Mouse (Mus musculus): Measurements from ENCODE around the gene Ehbp1. TPM values are rescaled to one million over a fixed set of nuclear protein-coding genes. Genes with fewer than 3 reads are reported as not detected.
A peak's percentile ranks its signal among the peaks of the same experiment; 100 is the strongest.

Ehbp1 gene
- total and polyA plus RNA-seq, 2 experiments from 2014 or later = 15.4 to 33.4 TPM

GRCm38 (mm10) chr11:22154501-22155294 lies 187.4 kb downstream of the Ehbp1 start:
- no peaks in the 10 kb centered on the region for H3K4me1 ChIP-seq (ENCODE audit: insufficient read depth, low read length)
- no peak for TF ChIP-seq CTCF (IDR thresholded peaks at IDR 0.05)

GRCm38 (mm10) chr11:22140737-22141136 lies 201.4 kb downstream of the Ehbp1 start:
- 88% methylated on average over 2 of the region's 2 CpGs for WGBS
- DNase-seq (ENCODE audit: low spot score) (no peak), ATAC-seq (ENCODE audit: low FRiP score) (no peak)
- no peak overlapping the region for H3K4me3 ChIP-seq (ENCODE audit: low read depth, low read length)
- no peak for TF ChIP-seq CTCF (IDR thresholded peaks at IDR 0.05)
- no peak overlapping the region for H3K4me2 ChIP-seq (ENCODE audit: low read depth, low read length, poor library complexity, severe bottlenecking)
- no peaks in the 10 kb centered on the region for H3K4me1 ChIP-seq (ENCODE audit: insufficient read depth, low read length)
- H3K27me3 ChIP-seq (ENCODE audit: insufficient read depth, low read length) = no peaks in the 10 kb centered on the region
- no peak overlapping the region for H3K9ac ChIP-seq (replicated peaks; ENCODE audit: low read length, poor library complexity, severe bottlenecking)
- H3K9me3 ChIP-seq (ENCODE audit: low read length) = no peaks in the 10 kb centered on the region
- H3K27ac ChIP-seq (ENCODE audit: low read depth, low read length) = no peak overlapping the region
- H3K36me3 ChIP-seq (ENCODE audit: insufficient read depth, low read length) = peaks cover 6% of the 10 kb centered on the region

More at GRCm38 (mm10) chr11:22154501-22155294, 187.4 kb downstream of the Ehbp1 start:
- Histone ChIP-seq H3K27ac (ENCODE audit: low read depth, low read length) (no peak overlapping the region), H3K36me3 (ENCODE audit: insufficient read depth, low read length) (0 out of 2 replicates have a peak, but pooled peaks cover 4% of the 10 kb centered on the region), H3K9me3 (ENCODE audit: low read length) (no peaks in the 10 kb centered on the region), H3K27me3 (ENCODE audit: insufficient read depth, low read length) (no peaks in the 10 kb centered on the region), H3K4me2 (ENCODE audit: low read depth, low read length, poor library complexity, severe bottlenecking) (no peak overlapping the region), H3K4me3 (ENCODE audit: low read depth, low read length) (no peak overlapping the region), H3K9ac (replicated peaks; ENCODE audit: low read length, poor library complexity, severe bottlenecking) (no peak overlapping the region)
- no peak for ATAC-seq (ENCODE audit: low FRiP score)
- DNase-seq (ENCODE audit: low spot score) = peak; percentile 1
- WGBS = 86% methylated on average over 9 of the region's 9 CpGs

GRCm38 (mm10) chr11:22138466-22138865 lies 203.6 kb downstream of the Ehbp1 start:
- no peak for DNase-seq (ENCODE audit: low spot score)

GRCm38 (mm10) chr11:22125188-22125587 lies 216.9 kb downstream of the Ehbp1 start:
- Histone ChIP-seq H3K4me1 (ENCODE audit: insufficient read depth, low read length) (no peaks in the 10 kb centered on the region), H3K4me2 (ENCODE audit: low read depth, low read length, poor library complexity, severe bottlenecking) (no peak overlapping the region), H3K9me3 (ENCODE audit: low read length) (no peaks in the 10 kb centered on the region), H3K9ac (replicated peaks; ENCODE audit: low read length, poor library complexity, severe bottlenecking) (no peak overlapping the region), H3K27ac (ENCODE audit: low read depth, low read length) (no peak overlapping the region), H3K36me3 (ENCODE audit: insufficient read depth, low read length) (no peaks in the 10 kb centered on the region), H3K4me3 (ENCODE audit: low read depth, low read length) (no peak overlapping the region), H3K27me3 (ENCODE audit: insufficient read depth, low read length) (no peaks in the 10 kb centered on the region)
- ATAC-seq (ENCODE audit: low FRiP score) (no peak), DNase-seq (ENCODE audit: low spot score) (no peak)
- TF ChIP-seq CTCF (IDR thresholded peaks at IDR 0.05) = no peak
- 94% methylated on average over 2 of the region's 2 CpGs for WGBS

More at GRCm38 (mm10) chr11:22138466-22138865, 203.6 kb downstream of the Ehbp1 start:
- Histone ChIP-seq H3K4me2 (ENCODE audit: low read depth, low read length, poor library complexity, severe bottlenecking) (no peak overlapping the region), H3K9ac (replicated peaks; ENCODE audit: low read length, poor library complexity, severe bottlenecking) (no peak overlapping the region), H3K4me3 (ENCODE audit: low read depth, low read length) (no peak overlapping the region), H3K9me3 (ENCODE audit: low read length) (no peaks in the 10 kb centered on the region), H3K27me3 (ENCODE audit: insufficient read depth, low read length) (no peaks in the 10 kb centered on the region), H3K27ac (ENCODE audit: low read depth, low read length) (no peak overlapping the region), H3K36me3 (ENCODE audit: insufficient read depth, low read length) (peaks cover 5% of the 10 kb centered on the region), H3K4me1 (ENCODE audit: insufficient read depth, low read length) (no peaks in the 10 kb centered on the region)
- ATAC-seq (ENCODE audit: low FRiP score) = no peak
- no peak for TF ChIP-seq CTCF (IDR thresholded peaks at IDR 0.05)

GRCm38 (mm10) chr11:22118853-22119252 lies 223.2 kb downstream of the Ehbp1 start:
- Histone ChIP-seq H3K9ac (replicated peaks; ENCODE audit: low read length, poor library complexity, severe bottlenecking) (no peak overlapping the region), H3K4me2 (ENCODE audit: low read depth, low read length, poor library complexity, severe bottlenecking) (no peak overlapping the region), H3K27me3 (ENCODE audit: insufficient read depth, low read length) (no peaks in the 10 kb centered on the region), H3K36me3 (ENCODE audit: insufficient read depth, low read length) (no peaks in the 10 kb centered on the region), H3K4me3 (ENCODE audit: low read depth, low read length) (no peak overlapping the region), H3K27ac (ENCODE audit: low read depth, low read length) (no peak overlapping the region), H3K4me1 (ENCODE audit: insufficient read depth, low read length) (no peaks in the 10 kb centered on the region), H3K9me3 (ENCODE audit: low read length) (no peaks in the 10 kb centered on the region)
- 92% methylated on average over 3 of the region's 3 CpGs for WGBS
- DNase-seq (ENCODE audit: low spot score) (no peak), ATAC-seq (ENCODE audit: low FRiP score) (no peak)
- TF ChIP-seq CTCF (IDR thresholded peaks at IDR 0.05) = no peak

GRCm38 (mm10) chr11:22112161-22112560 lies 229.9 kb downstream of the Ehbp1 start:
- Histone ChIP-seq H3K9me3 (ENCODE audit: low read length) (no peaks in the 10 kb centered on the region), H3K4me2 (ENCODE audit: low read depth, low read length, poor library complexity, severe bottlenecking) (no peak overlapping the region), H3K27me3 (ENCODE audit: insufficient read depth, low read length) (no peaks in the 10 kb centered on the region), H3K9ac (replicated peaks; ENCODE audit: low read length, poor library complexity, severe bottlenecking) (no peak overlapping the region), H3K36me3 (ENCODE audit: insufficient read depth, low read length) (no peaks in the 10 kb centered on the region), H3K4me1 (ENCODE audit: insufficient read depth, low read length) (no peaks in the 10 kb centered on the region), H3K27ac (ENCODE audit: low read depth, low read length) (no peak overlapping the region), H3K4me3 (ENCODE audit: low read depth, low read length) (no peak overlapping the region)
- ATAC-seq (ENCODE audit: low FRiP score) = no peak
- DNase-seq (ENCODE audit: low spot score) = no peak
- TF ChIP-seq CTCF (IDR thresholded peaks at IDR 0.05) = no peak
- 98% methylated on average over 3 of the region's 3 CpGs for WGBS
